Mouse (Mus musculus): ENCODE results near the gene Arl6. TPM values are rescaled to one million over a fixed set of nuclear protein-coding genes. Genes with fewer than 3 reads are reported as not detected.

The Arl6 gene
- total RNA-seq, 1 experiment from 2014 or later = 0.58 TPM

GRCm38 (mm10) chr16:59590790-59591189 lies 48.4 kb downstream of the Arl6 start:
- ATAC-seq (ENCODE audit: extremely low read depth, insufficient number of reproducible peaks, low FRiP score, poor library complexity, severe bottlenecking) = no peak

GRCm38 (mm10) chr16:59588351-59589025 lies 50.7 kb downstream of the Arl6 start:
- no peak for ATAC-seq (ENCODE audit: extremely low read depth, insufficient number of reproducible peaks, low FRiP score, poor library complexity, severe bottlenecking)

- ATAC-seq (ENCODE audit: extremely low read depth, insufficient number of reproducible peaks, low FRiP score, poor library complexity, severe bottlenecking) = no peak
Observed at GRCm38 (mm10) chr16:59587816-59588215, 51.4 kb downstream of the Arl6 start.

- no peak for ATAC-seq (ENCODE audit: extremely low read depth, insufficient number of reproducible peaks, low FRiP score, poor library complexity, severe bottlenecking)
Observed at GRCm38 (mm10) chr16:59586911-59587310, 52.3 kb downstream of the Arl6 start.

GRCm38 (mm10) chr16:59586276-59586675 lies 52.9 kb downstream of the Arl6 start:
- ATAC-seq (ENCODE audit: extremely low read depth, insufficient number of reproducible peaks, low FRiP score, poor library complexity, severe bottlenecking) = no peak

GRCm38 (mm10) chr16:59585706-59586244 lies 53.4 kb downstream of the Arl6 start:
- no peak for ATAC-seq (ENCODE audit: extremely low read depth, insufficient number of reproducible peaks, low FRiP score, poor library complexity, severe bottlenecking)

- ATAC-seq (ENCODE audit: extremely low read depth, insufficient number of reproducible peaks, low FRiP score, poor library complexity, severe bottlenecking) = peak; percentile 56; the same call in 1 of the 2 replicates
Observed at GRCm38 (mm10) chr16:59583515-59583914, 55.7 kb downstream of the Arl6 start.

GRCm38 (mm10) chr16:59579237-59579636 lies 60.0 kb downstream of the Arl6 start:
- ATAC-seq (ENCODE audit: extremely low read depth, insufficient number of reproducible peaks, low FRiP score, poor library complexity, severe bottlenecking) = no peak

- no peak for ATAC-seq (ENCODE audit: extremely low read depth, insufficient number of reproducible peaks, low FRiP score, poor library complexity, severe bottlenecking)
Observed at GRCm38 (mm10) chr16:59573961-59574360, 65.2 kb downstream of the Arl6 start.

GRCm38 (mm10) chr16:59572685-59573084 lies 66.5 kb downstream of the Arl6 start:
- no peak for ATAC-seq (ENCODE audit: extremely low read depth, insufficient number of reproducible peaks, low FRiP score, poor library complexity, severe bottlenecking)

GRCm38 (mm10) chr16:59570807-59571206 lies 68.4 kb downstream of the Arl6 start:
- ATAC-seq (ENCODE audit: extremely low read depth, insufficient number of reproducible peaks, low FRiP score, poor library complexity, severe bottlenecking) = no peak

GRCm38 (mm10) chr16:59569837-59570236 lies 69.4 kb downstream of the Arl6 start:
- ATAC-seq (ENCODE audit: extremely low read depth, insufficient number of reproducible peaks, low FRiP score, poor library complexity, severe bottlenecking) = no peak

- ATAC-seq (ENCODE audit: extremely low read depth, insufficient number of reproducible peaks, low FRiP score, poor library complexity, severe bottlenecking) = 0 out of 2 replicates have a peak, but pooled peaks have one; percentile 38
Observed at GRCm38 (mm10) chr16:59567721-59568381, 71.3 kb downstream of the Arl6 start.

- ATAC-seq (ENCODE audit: extremely low read depth, insufficient number of reproducible peaks, low FRiP score, poor library complexity, severe bottlenecking) = no peak
Observed at GRCm38 (mm10) chr16:59566437-59566836, 72.8 kb downstream of the Arl6 start.

GRCm38 (mm10) chr16:59565631-59566030 lies 73.6 kb downstream of the Arl6 start:
- ATAC-seq (ENCODE audit: extremely low read depth, insufficient number of reproducible peaks, low FRiP score, poor library complexity, severe bottlenecking) = no peak

GRCm38 (mm10) chr16:59564025-59564424 lies 75.2 kb downstream of the Arl6 start:
- no peak for ATAC-seq (ENCODE audit: extremely low read depth, insufficient number of reproducible peaks, low FRiP score, poor library complexity, severe bottlenecking)

Other genes starting within 250 kb of the Arl6 start
- gene Gabrr3, start 232.1 kb downstream of the Arl6 start, total RNA-seq (2017) = not detected in 2 replicates
- 57.2 and 68.2 TPM in 2 replicates for gene Riox2, start 167.6 kb downstream of the Arl6 start, total RNA-seq (2017)
- gene Crybg3, start 38.4 kb downstream of the Arl6 start, total RNA-seq (2017) = 37.0 and 38.8 TPM in 2 replicates